Mouse (Mus musculus) erythroid progenitor cell, adult 5-6 weeks (primary cell): Measurements from ENCODE around the gene Atp2a3. TPM values are rescaled to one million over a fixed set of nuclear protein-coding genes. Genes with fewer than 3 reads are reported as not detected.
A peak's percentile ranks its signal among the peaks of the same experiment; 100 is the strongest.

ENCODE experiments used
- ATAC-seq: replicated peaks from 2 replicates; pipeline ENCODE4 v1.8.0; 2016; ENCODE audit warnings: moderate number of reproducible peaks, mild to moderate bottlenecking, moderate TSS enrichment, inconsistent platforms; ENCODE audit not compliant: poor library complexity, low FRiP score, severe bottlenecking
- total RNA-seq, 2 experiments: library from RNA; stranded (forward) in 1 of 2; stranded (reverse) in 1 of 2; fragments of 150-400 nt in 1 of 2; fragments of 186-747, 209-891 nt in 1 of 2; gene quantifications; 2 replicates each; pipeline versions ENCODE4 v1.2.3 to v1.2.4; 2015 to 2017; ENCODE audit warnings: low replicate concordance in 2 of 2

Gene Atp2a3
- total RNA-seq, 2 experiments from 2014 or later: 11.1 to 20.5 TPM

DNA sequence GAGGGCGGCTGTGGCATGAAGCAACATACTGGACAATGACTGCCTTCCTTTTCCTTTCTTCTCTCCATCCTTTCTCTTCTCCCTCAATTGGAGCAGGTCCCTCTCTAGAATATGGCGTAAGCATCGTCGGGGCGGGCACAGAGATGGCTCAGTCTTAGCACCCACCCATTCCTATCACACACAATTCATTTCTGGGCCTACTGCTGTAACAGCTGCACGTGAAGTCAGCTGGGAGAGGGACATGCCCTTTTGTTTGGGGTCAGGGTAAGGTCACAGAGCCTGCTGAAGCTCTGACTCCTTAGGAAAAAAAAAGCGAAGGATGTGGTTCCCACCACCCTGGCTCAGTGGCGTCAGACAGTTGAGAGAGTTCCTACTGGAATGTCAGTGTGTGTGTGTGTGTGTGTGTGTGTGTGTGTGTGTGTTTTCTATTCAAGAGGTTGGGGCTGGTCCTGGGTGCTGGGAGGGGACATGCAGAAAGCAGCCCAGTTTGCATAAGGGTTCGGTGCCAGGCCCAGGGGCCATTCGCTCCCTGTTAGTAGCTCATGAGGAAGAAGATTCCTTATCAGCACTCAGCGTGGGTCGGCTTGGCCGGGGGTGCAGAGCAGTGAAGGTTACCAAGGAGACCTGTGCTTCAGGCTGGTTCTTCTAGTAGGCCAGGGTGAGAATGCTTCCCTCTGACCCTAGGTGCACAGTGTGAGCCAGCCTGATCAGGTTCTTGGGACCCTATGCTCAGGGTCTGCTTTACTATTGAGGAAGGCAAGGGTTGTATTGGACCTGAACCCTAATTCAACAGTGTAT lies 36.8 kb downstream of the Atp2a3 start:
- ATAC-seq: no peak

DNA sequence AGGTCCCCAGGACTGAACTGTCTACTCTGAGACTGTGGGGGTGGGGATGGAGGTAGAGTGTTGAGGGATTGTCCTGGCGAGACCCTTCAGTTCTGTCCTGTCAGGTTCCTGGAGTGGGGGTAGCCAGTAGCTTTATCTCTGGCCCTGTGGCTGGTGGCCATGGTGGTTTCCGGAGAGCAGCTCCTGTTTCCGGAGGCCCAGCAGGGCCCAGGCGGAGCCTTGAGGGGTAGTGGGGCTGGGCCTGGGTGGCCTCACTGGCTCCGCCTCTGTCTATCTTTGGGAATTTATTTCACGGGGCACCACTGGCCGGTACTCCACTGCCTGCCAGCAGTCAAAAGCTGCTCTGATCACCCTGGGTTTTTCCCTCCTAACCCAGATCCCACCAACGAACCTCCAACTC lies 37.8 kb downstream of the Atp2a3 start, which contains the start of gene P2rx1:
TSS of gene P2rx1 (plus strand) at position 333 of the 400 bp plus-strand sequence.
- no peak for ATAC-seq

DNA sequence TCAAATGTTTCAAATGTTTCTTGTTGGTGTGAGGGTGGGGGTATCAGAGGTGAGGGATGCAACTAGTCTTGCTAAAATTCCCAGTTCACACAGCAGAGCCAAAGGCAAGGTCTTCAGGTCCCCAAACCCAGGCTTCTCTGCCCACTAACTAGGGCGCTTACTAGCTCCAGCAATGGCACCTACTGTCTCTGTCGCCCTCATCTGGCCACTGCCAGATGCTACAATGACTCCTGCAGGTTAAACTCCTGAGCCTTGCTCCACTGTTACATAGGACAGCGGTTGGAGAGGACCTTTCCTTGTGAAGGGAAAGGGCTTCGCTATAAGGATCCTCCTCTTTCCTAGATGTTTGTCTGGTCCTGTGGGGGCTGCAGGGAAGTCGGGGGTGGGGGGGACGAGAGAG lies 40.1 kb downstream of the Atp2a3 start:
- no peak for ATAC-seq

DNA sequence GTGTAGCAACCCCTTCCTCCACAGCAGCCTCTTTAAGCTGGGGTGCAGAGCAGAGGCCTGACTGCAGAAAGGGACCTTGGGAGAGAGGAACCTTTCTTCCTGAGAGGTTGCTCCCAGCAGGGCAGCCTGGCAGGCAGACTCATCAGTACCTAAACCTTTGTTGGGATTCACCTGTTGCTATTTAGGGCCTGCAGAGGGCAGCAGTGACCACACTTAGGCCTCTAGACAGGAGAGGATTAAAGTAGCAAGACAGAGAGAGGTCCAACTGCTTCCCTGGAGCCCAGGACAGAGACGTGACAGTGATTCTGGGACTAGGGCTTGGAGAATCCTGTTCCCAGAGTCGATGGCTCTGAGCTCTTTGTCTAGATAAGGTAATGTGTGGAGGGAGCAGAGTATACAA lies 45.4 kb downstream of the Atp2a3 start:
- 0 out of 2 replicates have a peak, but pooled peaks have one; percentile 33 for ATAC-seq

DNA sequence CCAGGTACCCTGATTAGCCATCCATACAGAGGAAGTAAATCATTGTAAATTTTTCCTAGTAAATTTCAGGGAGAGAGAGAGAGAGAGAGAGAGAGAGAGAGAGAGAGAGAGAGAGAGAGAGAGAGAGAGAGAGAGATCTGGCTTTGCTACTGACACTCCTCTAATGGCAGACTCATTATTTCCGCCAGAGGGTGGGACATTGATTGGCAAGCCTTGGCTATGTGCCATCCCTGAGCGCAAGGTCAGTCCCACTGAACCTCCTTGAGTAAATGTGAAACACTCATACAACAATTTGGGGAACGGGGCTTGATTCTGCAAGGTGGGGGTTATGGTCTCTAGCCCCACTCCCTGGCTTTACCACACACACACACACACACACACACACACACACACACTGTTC lies 46.1 kb downstream of the Atp2a3 start:
- no peak for ATAC-seq

DNA sequence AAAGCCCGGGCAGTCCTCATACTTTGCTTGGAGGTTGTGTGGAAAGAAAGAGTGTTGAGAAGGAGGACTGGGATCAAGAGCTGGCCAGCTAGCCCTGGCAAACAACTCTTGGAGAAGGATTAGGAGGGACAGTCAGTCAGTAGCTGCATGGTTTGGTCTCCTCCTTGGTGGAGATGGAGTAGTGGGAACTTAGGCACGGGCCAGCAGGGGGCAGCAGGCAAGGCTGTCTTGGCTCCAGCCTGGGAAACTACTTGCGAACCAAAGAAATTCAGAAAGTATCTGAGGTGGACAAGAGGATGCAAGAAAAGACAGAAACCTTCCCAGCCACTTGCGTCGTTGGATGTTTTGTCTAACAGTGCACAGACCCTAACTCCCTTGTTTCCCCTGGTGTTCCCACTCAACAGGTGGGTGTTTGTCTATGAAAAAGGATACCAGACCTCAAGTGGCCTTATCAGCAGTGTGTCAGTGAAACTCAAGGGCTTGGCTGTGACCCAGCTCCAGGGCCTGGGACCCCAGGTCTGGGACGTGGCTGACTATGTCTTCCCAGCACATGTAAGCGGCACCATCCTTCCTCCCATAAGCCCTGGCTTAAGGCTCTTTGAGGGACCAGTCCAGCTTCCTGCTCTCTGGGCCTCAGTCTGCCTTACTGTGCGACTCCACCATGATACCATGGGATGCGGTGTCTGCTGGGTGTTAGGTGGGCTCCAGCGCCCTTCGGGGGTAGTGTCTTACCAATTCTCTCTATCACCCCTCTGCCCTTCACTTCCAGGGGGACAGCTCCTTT lies 46.9 kb downstream of the Atp2a3 start:
- ATAC-seq: no peak

DNA sequence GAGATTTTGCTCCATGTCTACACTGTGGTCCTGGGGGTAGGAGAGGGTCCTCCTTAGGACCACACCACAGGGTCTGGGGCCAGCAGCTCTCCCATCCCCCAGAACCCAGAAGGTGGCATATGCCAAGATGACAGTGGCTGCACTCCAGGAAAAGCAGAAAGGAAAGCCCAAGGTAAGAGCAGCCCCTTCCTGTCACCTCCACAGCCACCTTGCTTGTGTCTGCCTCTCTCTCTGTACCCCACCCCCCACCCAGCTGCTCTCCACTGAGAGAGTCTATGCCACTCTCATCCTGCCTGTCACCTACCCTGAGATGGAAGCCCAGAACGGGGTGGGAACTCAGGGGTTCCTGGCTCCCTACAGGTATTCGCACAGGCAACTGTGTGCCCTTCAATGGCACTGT lies 47.9 kb downstream of the Atp2a3 start:
- ATAC-seq: no peak

DNA sequence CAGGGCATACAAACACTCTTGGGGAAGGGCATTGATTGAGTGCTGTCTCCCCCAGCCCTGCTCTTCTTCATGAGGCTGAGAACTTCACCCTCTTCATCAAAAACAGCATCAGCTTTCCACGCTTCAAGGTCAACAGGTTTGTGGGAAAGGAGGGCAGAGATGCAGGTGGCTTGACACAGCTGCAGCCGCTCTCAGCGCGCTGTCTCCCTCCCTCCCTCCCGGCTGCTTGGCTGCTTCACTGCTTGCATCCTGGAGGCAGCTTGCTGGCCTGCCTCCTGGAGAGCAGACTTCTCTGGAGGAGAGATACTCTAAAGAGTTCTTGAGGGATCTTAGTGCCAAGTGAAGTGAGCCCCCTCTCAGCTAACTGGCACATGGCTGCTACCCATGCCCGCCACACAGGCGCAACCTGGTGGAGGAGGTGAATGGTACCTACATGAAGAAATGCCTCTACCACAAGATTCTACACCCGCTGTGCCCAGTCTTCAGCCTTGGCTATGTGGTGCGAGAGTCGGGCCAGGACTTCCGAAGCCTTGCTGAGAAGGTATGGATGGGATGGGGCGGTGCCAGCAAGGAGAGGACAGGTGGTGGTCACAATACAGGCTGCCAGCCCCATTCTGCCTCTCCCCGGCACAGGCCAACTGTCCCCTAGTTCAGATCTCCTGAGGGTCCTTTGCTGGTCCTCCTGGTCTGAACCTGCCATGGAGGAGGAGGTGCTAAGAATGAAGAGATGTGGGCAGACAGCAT lies 48.7 kb downstream of the Atp2a3 start:
- no peak for ATAC-seq

DNA sequence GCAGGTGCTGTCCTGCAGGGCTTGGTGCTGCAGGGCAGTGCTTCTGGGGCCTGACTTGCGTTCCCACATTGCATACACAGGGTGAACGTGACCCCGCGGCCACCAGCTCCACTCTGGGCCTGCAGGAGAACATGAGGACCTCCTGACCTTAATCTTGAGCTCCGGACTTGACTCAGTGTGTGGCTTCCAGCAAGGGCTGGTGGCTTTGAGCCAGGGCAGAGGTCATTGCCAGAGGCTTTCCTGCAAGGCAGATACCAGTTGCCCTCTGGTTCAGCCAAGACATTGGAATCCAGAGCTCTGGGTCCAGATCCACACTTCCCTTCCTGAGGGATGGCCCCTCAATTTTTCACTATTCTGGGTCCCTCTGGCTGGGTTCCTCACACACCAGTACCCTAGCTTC lies 53.0 kb downstream of the Atp2a3 start:
- no peak for ATAC-seq

DNA sequence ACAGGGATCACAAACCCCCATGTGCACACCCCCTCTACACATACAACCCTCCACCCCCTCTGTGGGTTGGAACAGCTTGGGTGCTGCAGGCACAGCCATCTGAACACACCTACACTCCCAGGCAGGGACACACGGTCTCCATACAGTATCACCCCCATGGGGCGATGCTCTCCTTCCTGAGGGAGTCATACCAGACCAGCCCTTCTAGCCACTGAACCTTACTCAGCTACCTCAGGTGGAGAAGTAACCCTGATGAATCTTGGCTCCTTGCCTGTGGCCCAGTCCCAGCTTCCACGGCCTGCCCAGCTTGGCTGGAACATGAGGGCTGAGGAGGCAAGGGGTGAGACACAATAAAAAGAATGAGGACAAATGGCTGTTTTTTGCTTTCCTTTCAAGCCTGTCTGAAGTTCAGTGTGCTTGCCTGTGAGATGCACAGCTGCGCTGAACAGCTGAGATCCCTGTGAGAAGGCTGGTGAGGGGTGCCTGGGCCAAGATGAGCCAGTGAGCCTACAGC lies 53.9 kb downstream of the Atp2a3 start:
- ATAC-seq: no peak

DNA sequence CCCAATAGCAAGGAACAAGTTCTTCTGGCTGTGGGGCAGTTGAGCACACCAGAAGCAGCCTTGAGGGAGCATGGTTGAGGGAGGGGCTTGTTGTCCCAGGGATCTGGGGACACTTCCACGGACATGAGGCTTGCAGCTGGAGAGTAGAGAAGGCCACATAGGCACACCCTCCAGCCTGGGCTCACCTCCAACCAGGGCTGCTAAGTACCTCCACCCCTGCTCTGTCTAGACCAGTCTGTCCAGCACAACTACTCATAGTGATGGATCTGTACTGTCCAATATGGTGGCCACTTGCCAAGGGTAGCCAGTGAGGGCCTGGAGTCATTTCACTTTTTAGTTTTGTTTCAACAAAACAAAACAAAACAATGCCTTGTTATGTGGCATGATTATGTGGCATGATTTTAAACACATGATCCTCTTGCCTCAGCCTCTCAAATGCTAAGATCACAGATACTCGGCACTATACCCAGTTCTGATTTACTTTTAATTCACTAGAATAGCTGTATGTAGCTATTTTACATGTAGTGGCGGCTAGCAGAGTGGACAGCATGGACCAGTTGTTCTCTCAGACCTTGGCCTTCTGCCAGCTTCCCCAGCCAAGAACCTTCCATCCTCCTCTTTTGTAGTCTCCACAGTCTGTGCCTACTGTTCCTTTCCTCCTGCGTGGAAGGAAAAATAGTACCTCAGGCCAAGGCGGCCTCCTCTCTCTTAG lies 54.6 kb downstream of the Atp2a3 start:
- ATAC-seq: no peak

DNA sequence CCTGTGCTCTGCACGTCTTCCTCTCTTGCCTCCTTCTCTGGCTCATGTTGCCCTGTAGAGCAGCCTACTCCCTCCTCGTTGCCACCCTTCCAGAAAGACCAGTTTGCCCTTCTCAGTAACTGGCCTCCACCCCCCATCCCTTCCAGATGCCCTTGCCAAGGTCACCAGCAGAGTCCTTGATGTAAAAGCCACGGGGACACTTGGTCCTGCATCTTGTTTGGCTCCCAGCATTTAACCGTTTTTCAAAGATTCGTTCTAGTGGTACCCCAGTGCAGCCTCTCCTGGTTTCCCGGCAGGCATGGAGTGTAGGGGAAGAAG lies 55.1 kb downstream of the Atp2a3 start:
- no peak for ATAC-seq

DNA sequence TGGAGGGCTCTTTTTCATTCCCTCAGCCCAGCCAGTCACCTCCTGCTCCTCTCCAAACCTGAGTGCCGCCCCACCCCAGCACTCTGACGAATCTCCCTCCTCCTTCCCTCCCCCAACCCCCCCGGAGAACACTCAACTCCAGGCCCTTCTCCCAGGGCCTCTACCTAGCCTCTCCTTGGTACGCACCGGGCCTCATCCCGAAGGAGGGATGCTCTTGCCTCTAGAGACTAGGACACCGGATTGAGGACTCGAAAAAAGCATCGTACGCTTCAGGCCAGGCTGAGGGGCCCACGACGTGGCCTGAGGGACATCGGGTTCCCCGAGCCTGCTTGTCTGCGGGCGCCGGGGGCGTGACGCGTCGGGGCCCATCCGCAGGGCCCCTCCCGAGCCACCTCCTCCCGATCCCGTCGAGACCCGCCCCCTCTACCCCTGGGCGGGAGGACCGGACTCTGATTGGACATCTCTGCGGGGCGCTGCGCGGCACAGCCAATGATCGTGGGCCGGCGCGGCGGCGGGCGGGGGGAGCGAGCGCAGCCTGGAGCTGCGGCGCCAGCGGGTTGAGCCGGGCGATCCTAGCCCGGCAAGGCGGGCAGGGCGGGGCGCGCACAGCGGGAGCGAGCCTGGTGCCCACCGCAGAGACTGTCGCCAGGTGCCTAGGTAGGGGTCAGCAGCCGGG lies 57.6 kb downstream of the Atp2a3 start, which contains the start of gene Camkk1:
TSS of gene Camkk1 (plus strand) at position 538 of the 676 bp plus-strand sequence.
- peak; percentile 69 for ATAC-seq

DNA sequence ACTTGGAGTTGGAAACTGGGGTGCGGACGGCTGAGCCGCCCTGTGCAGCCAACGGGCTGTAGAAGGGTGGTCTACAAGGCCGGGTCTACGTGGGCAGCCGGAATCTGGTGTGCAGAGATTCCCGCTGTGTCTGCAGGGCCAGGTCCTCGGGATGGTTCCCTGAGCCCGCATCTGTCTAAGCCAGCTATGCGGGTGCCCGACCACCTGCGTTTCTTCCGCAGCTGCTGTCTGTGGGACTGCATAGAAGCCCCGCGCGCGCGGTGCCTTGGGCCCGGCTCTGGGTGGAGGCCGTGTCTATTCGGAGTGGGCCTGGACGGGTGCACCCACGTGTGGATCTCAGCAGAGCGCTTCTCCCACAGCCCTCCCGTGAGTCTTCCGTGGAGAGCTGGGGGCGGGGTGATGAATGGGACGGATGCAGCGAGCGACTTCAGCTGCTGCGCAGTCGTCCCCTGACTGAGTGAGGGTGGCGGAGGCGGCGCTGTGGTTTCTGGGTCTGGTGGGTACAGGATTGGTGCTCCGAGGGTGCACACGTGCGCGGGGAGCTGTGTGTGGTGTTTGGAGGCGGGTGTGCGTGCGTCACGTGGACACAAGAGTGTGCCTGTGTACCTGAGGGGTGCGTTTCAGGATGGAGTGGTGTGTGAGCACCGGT lies 58.3 kb downstream of the Atp2a3 start:
- no peak for ATAC-seq

DNA sequence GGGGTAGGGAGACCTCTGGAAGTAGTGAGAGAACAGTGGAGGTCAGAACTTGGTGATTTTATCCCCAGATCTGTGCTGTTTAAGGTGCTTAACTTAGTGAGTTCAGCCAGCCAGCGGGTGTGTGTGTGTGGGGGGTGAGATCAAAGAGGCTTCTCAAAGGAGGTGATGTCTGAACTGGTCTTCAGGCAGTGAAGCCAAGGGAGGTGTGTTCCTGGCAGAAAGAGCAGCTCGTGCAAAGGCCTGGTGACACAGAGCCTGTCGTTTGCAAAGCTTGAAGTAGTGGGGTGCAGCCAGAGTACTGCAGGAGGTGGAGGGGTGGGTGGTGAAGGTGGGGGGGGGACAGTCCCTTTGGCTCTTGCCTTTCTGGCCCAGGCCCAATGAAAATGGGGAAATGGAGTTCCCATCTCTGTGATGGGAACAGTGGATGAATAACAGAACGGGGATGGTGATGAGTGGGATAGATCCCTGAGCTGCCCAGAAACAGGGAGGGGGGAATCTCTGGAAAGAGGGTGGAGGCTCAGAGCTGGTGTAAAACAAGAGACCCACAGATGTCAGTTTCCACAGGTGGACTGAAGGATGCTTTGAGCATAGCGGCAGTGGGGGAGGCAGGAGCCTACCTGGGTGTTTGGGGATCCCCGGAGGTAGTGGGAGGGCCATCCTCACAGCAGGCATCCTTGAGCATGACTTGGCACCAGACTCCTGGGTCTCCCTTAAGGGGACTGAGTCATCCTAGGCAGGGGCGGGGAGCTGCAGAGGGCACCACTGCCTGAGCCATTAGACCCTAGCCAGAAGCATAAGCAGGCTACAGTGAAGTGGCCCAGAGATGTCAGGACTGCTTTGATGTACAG lies 60.2 kb downstream of the Atp2a3 start:
- no peak for ATAC-seq

DNA sequence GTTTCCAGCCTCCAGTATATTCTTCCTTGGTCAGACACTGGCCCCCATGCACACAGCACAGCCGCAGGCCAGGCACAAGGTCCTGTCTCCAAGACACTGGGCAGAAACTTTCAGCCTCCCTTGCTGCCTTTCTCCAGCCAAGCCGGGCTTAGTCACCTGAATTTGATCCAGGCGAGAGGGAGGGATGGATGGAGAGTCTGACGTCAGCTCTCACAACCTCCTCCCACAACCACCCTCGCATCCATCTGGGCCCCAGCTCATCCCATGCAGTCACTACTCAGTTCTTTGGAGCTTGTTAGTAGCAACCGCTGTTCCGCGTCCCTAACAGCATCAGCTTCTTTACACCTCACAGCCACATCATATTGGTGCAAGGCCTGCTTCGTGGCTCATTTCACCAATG lies 62.1 kb downstream of the Atp2a3 start:
- ATAC-seq: no peak

DNA sequence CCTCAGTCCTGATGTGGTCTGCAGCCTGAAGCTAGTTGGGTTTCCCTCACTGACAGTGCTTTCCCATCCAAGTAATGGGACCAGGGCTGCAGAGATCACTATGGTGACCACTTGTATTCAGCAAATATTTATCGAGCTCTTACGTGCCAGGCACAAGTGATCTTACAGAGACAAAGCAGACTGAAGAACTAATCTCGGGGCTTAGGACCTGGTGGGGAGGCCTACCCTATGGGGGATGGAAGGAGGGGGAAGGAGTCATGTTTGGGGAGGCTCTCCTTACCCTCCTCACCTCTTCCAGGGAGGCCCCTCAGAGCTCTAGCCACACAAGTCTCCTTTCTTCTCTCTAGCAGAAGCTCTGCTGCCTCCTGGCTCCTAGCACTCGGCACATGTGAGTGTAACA lies 62.9 kb downstream of the Atp2a3 start:
- no peak for ATAC-seq
